8 mouse cellular contexts compared by ENCODE assay signal in genomic region chr4:63409908-63410582, GRCm38 (mm10). TPM values are rescaled to one million over a fixed set of nuclear protein-coding genes. Genes with fewer than 3 reads are reported as not detected.
A peak's percentile ranks its signal among the peaks of the same experiment; 100 is the strongest.
DNase-seq lines count a peak whose midpoint lies in the region; ATAC-seq and TF ChIP-seq lines count a peak whose summit lies in the region.

No protein-coding gene starts in this region.

- WGBS in cerebellum, adult 2 months: under 1% methylated on average over 39 of the region's 39 CpGs
- under 1% methylated on average over 39 of the region's 39 CpGs for WGBS in heart, embryonic 15.5 days

- peak; percentile 70 for ATAC-seq in heart, embryonic 15.5 days (replicated peaks; ENCODE audit: insufficient number of reproducible peaks, insufficient read depth, low FRiP score, low read depth)
- peak; percentile 43 for ATAC-seq in megakaryocyte progenitor cell, adult 5-6 weeks (replicated peaks; ENCODE audit: poor library complexity)

- H3K4me2 ChIP-seq in heart, embryonic 15.5 days: peak overlapping the region; percentile 100

- H3K9me3 ChIP-seq in erythroblast, embryonic 14.5 days (ENCODE audit: control insufficient read depth, low read length): no peaks in the 10 kb centered on the region
- H3K9me3 ChIP-seq in heart, embryonic 15.5 days (replicated peaks): no peaks in the 10 kb centered on the region

- no peaks in the 10 kb centered on the region for H3K27me3 ChIP-seq in cerebellum, adult 2 months (ENCODE audit: control insufficient read depth, insufficient read depth, low read length)
- peaks cover 6% of the 10 kb centered on the region for H3K27me3 ChIP-seq in erythroblast, embryonic 14.5 days (ENCODE audit: control insufficient read depth)
- H3K27me3 ChIP-seq in heart, embryonic 15.5 days: no peaks in the 10 kb centered on the region

- H3K4me1 ChIP-seq in cerebellum, adult 2 months (ENCODE audit: control insufficient read depth, insufficient read depth, low read length): no peaks in the 10 kb centered on the region
- peaks cover 60% of the 10 kb centered on the region for H3K4me1 ChIP-seq in erythroblast, embryonic 14.5 days (ENCODE audit: control insufficient read depth)
- peaks cover 35% of the 10 kb centered on the region for H3K4me1 ChIP-seq in heart, embryonic 15.5 days (replicated peaks)

- H3K4me3 ChIP-seq in cerebellum, adult 2 months (replicated peaks; ENCODE audit: insufficient read depth, low read depth, low read length): peak overlapping the region; percentile 55
- peak overlapping the region; percentile 74 for H3K4me3 ChIP-seq in erythroblast, embryonic 14.5 days (replicated peaks)
- H3K4me3 ChIP-seq in heart, embryonic 15.5 days: peak overlapping the region; percentile 73

- H3K27ac ChIP-seq in cerebellum, adult 2 months (ENCODE audit: insufficient read depth, low read length): no peak overlapping the region
- H3K27ac ChIP-seq in heart, embryonic 15.5 days: peak overlapping the region; percentile 44

- H3K36me3 ChIP-seq in erythroblast, embryonic 14.5 days (ENCODE audit: control insufficient read depth): no peaks in the 10 kb centered on the region
- H3K36me3 ChIP-seq in heart, embryonic 15.5 days: no peaks in the 10 kb centered on the region

- peak overlapping the region; percentile 55 for H3K9ac ChIP-seq in heart, embryonic 15.5 days

- no peak for TF ChIP-seq CTCF in cerebellum, adult 2 months (IDR thresholded peaks at IDR 0.05; ENCODE audit: borderline replicate concordance, insufficient read depth, low read depth, low read length)

- TF ChIP-seq POLR2A in cerebellum, adult 2 months (IDR thresholded peaks at IDR 0.05; ENCODE audit: borderline replicate concordance, insufficient read depth, low read length): no peak

- peak; percentile 40 to 46 for DNase-seq in cerebellum, adult 2 months
- DNase-seq in cerebellum, adult 11 months: no peak
- peak; percentile 12 for DNase-seq in adipocyte (ENCODE audit: low spot score)
- DNase-seq in left cerebral cortex, postnatal 4 days: peak; percentile 79
- peak; percentile 69 for DNase-seq in spleen, adult 12 weeks (ENCODE audit: low spot score)

- intact Hi-C loops in left cerebral cortex, postnatal 4 days (cut with DNase I): no loop called here

RNA-seq across cellular contexts. Expression of gene Akna, which starts 6.9 kb away (rescaled TPM):
- polyA plus RNA-seq in cerebellum, adult 2 months (2012; rRNA removed): 1.9 TPM in 2 replicates
- polyA plus RNA-seq in erythroblast, embryonic 14.5 days (2012): 1.3 and 1.6 TPM in 2 replicates
- 2.3 and 6.1 TPM in 2 replicates for polyA plus RNA-seq in heart, embryonic 15.5 days (2015; fragmentation: Nextera tagmentation; extraction: Ambion mirVana)
- 1 to 10 TPM; 6.1 to 6.9 TPM for total RNA-seq in left cerebral cortex, postnatal 4 days (2021)
- total RNA-seq in megakaryocyte progenitor cell, adult 5-6 weeks (2015): 20.9 and 26.7 TPM in 2 replicates
- total RNA-seq in megakaryocyte progenitor cell, adult 5-6 weeks (2017): 11.8 and 13.7 TPM in 2 replicates

RNA-seq across cellular contexts. Expression of gene Orm2, which starts 47.8 kb away (rescaled TPM):
- not detected in 2 replicates for polyA plus RNA-seq in cerebellum, adult 2 months (2012; rRNA removed)
- not detected in 2 replicates for polyA plus RNA-seq in erythroblast, embryonic 14.5 days (2012)
- polyA plus RNA-seq in heart, embryonic 15.5 days (2015; fragmentation: Nextera tagmentation; extraction: Ambion mirVana): not detected in 2 replicates
- not detected for total RNA-seq in left cerebral cortex, postnatal 4 days (2021)
- total RNA-seq in megakaryocyte progenitor cell, adult 5-6 weeks (2015): not detected in 2 replicates
- not detected in 2 replicates for total RNA-seq in megakaryocyte progenitor cell, adult 5-6 weeks (2017)

RNA-seq across cellular contexts. Expression of gene Orm3, which starts 54.1 kb away (rescaled TPM):
- 0.14 TPM in 1 of 2 replicates, not detected in the other for polyA plus RNA-seq in cerebellum, adult 2 months (2012; rRNA removed)
- polyA plus RNA-seq in erythroblast, embryonic 14.5 days (2012): not detected in 2 replicates
- polyA plus RNA-seq in heart, embryonic 15.5 days (2015; fragmentation: Nextera tagmentation; extraction: Ambion mirVana): not detected in 2 replicates
- total RNA-seq in left cerebral cortex, postnatal 4 days (2021): not detected
- total RNA-seq in megakaryocyte progenitor cell, adult 5-6 weeks (2015): not detected in 2 replicates
- not detected in 2 replicates for total RNA-seq in megakaryocyte progenitor cell, adult 5-6 weeks (2017)
